Mouse (Mus musculus) limb, embryonic 14.5 days (tissue): ENCODE data around the gene Notum. TPM values are rescaled to one million over a fixed set of nuclear protein-coding genes. Genes with fewer than 3 reads are reported as not detected.

Source experiments
- ATAC-seq: fragments of 200-750 bp; cut with Nextera tagmentation; 2 replicates; pipeline ENCODE4 v1.8.0; 2017; ENCODE audit warnings: low read depth, moderate number of reproducible peaks, moderate TSS enrichment; ENCODE audit not compliant: low FRiP score
- DNase-seq: peaks from one replicate; pipeline ENCODE4 v3.0.0-alpha.2; 2015; ENCODE audit warnings: low spot score
- H3K27ac ChIP-seq: fragments of 300-500 bp; sonication (generic); replicated peaks from 2 replicates; pipeline ENCODE4 v1.5.1; 2014; ENCODE audit warnings: low read depth, mild to moderate bottlenecking, low read length, moderate library complexity, mixed read lengths
- H3K27me3 ChIP-seq: fragments of 300-500 bp; sonication (generic); 2 replicates; pipeline ENCODE4 v1.6.1; 2014; ENCODE audit warnings: low read length, mixed read lengths; ENCODE audit not compliant: control insufficient read depth, insufficient read depth
- H3K36me3 ChIP-seq: fragments of 300-500 bp; sonication (generic); 2 replicates; pipeline ENCODE4 v1.6.1; 2014; ENCODE audit warnings: mild to moderate bottlenecking, low read length, moderate library complexity, mixed read lengths; ENCODE audit not compliant: control insufficient read depth, insufficient read depth
- H3K4me1 ChIP-seq: fragments of 300-500 bp; sonication (generic); 2 replicates; pipeline ENCODE4 v1.6.1; 2014; ENCODE audit warnings: antibody characterized with exemption, low read length, mixed read lengths; ENCODE audit not compliant: control insufficient read depth, insufficient read depth
- H3K4me2 ChIP-seq: fragments of 300-500 bp; sonication (generic); replicated peaks from 2 replicates; pipeline ENCODE4 v1.6.1; 2014; ENCODE audit warnings: low read depth, mild to moderate bottlenecking, low read length, moderate library complexity; ENCODE audit not compliant: severe bottlenecking
- H3K4me3 ChIP-seq: fragments of 300-500 bp; sonication (generic); replicated peaks from 2 replicates; pipeline ENCODE4 v1.5.1; 2014; ENCODE audit warnings: low read length
- H3K9ac ChIP-seq: fragments of 300-500 bp; sonication (generic); 2 replicates; pipeline ENCODE4 v1.6.1; 2014; ENCODE audit warnings: mild to moderate bottlenecking, low read depth, low read length, moderate library complexity; ENCODE audit not compliant: severe bottlenecking
- H3K9me3 ChIP-seq: fragments of 300-500 bp; sonication (generic); 2 replicates; pipeline ENCODE4 v1.6.1; 2016; ENCODE audit warnings: low read length; ENCODE audit not compliant: control insufficient read depth
- POLR2A ChIP-seq: fragments of 200-500 bp; IDR thresholded peaks from 2 replicates; pipeline ENCODE4 v1.8.0; 2012; ENCODE audit warnings: inconsistent platforms, mild to moderate bottlenecking, moderate library complexity, borderline replicate concordance; ENCODE audit not compliant: insufficient read depth, insufficient read length; ENCODE audit errors: extremely low read depth
- WGBS: fragments of 180-500 bp; shearing (Covaris S2); extraction: QIAGEN DNeasy Blood & Tissue Kit; methylation state at CpG from one replicate; pipeline ENCODE4 v1.1.7; 2014; 5-methylcytosine and 5-hydroxymethylcytosine counted together
- microRNA-seq: library from miRNA; unstranded; fragments of <30 nt; microRNA quantifications from one replicate; pipeline ENCODE4, GENCODE M21; 2016
- polyA plus RNA-seq, 2 experiments: library from polyadenylated mRNA; depleted of rRNA in 1 of 2; stranded (reverse) in 1 of 2; unstranded in 1 of 2; fragments of >200 nt; fragmentation: Nextera tagmentation in 1 of 2; extraction: Ambion mirVana in 1 of 2; gene quantifications; 2 replicates each; pipeline versions ENCODE4 v1.2.1 to v1.2.3; 2012 to 2014

The Notum gene
- polyA plus RNA-seq, 2 experiments: 4.7 to 12.8 TPM

DNA sequence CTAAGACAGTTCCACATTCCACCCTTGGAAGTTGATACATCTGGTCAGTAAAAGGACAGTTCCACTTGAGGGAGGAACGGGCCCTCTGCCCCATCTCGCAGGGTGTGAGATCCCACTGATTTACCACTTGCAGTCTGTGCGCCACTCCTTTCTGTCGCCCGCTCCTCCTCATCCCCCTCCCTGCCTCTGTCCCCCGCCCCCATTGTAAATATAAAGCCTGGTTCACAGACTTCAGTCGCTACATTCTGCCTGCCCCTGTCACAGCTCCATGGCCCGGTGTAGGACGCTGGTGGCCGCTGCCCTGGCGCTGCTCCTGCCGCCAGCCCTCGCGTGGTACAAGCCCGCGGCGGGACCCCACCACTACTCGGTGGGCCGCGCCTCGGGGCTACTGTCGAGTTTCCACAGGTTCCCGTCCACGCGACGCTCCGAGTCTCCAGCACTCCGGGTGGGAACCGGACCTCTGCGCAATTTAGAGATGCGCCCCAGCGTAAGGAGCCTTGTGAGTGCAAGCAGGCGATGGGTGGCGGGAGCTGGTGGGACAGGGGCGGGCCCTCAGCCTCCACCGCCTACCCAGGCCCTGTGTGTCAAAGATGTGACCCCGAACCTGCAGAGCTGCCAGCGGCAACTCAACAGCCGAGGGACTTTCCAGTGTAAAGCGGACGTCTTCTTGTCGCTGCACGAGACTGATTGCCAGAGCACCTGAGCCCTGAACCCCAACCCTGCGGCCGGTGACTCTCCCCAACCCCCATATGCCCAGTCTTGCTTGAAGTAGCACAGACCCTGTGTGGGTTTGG is 52.5 kb downstream of the Notum start, which contains the start of gene Npb:
TSS of gene Npb (plus strand) at position 237 of the 794 bp plus-strand sequence.
- Histone ChIP-seq H3K4me1 (peaks cover 9% of the 10 kb centered on the region; the same call in 1 of the 2 replicates), H3K27me3 (peaks cover 6% of the 10 kb centered on the region), H3K9ac (peak within 1 kb of the TSS; percentile 51), H3K4me3 (peak within 1 kb of the TSS; percentile 28), H3K27ac (no peak within 1 kb of the TSS), H3K9me3 (no peaks in the 10 kb centered on the region), H3K4me2 (peak within 1 kb of the TSS; percentile 54), H3K36me3 (peaks cover 69% of the 10 kb centered on the region)
- 0 out of 2 replicates have a peak, but pooled peaks have one; percentile 11 for ATAC-seq
- 5% methylated on average over 45 of the region's 45 CpGs for WGBS
- DNase-seq: no peak
- no peak for TF ChIP-seq POLR2A

DNA sequence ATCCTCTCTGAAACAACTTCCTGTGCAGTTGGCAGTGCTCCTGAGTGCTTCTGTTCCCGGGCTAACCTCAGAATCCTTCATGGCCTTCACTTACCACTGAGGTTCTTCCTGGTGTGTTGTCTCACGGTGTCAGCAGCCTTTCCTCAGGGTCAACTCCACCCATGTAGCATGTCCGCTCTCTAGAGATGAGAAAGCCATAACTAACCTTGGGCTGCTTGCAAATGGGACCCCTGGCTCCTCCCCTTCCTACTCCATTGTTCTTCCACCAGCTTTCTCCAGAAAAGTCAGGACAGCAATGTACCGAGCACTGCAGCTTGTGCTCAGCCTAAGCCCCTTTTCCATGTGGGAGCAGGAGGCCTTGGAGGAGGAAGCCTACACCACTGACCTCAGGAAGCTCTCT is 54.2 kb downstream of the Notum start:
- no peak overlapping the region for H3K4me2 ChIP-seq
- DNase-seq: no peak
- 83% methylated on average over 4 of the region's 4 CpGs for WGBS
- no peak overlapping the region for H3K9ac ChIP-seq
- H3K4me3 ChIP-seq: no peak overlapping the region
- H3K27me3 ChIP-seq: peaks cover 6% of the 10 kb centered on the region
- TF ChIP-seq POLR2A: no peak
- H3K36me3 ChIP-seq: peaks cover 68% of the 10 kb centered on the region
- no peak overlapping the region for H3K27ac ChIP-seq
- no peak for ATAC-seq
- H3K4me1 ChIP-seq: peaks cover 9% of the 10 kb centered on the region; the same call in 1 of the 2 replicates
- no peaks in the 10 kb centered on the region for H3K9me3 ChIP-seq

DNA sequence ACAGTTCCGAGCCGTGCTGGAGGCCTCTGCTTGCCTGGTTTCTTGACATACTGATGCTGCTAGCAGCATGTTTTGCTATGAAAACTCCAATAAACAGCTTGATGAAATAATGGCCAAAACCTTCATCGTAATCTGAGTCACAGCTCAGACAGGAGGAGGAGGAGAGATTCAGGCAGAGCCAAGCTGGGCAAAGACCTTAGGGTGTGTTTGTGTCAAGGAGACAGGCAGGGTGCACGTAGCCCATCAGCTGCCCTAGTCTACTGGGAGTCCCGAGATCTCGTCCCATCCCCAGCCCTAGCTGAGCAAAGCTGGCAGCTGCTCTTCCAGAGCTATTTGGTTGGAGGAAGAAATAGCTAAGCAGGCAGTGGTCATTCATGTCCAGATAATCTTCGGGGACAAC is 55.3 kb downstream of the Notum start:
- DNase-seq (no peak), ATAC-seq (no peak)
- no peak for TF ChIP-seq POLR2A
- H3K27ac ChIP-seq: no peak overlapping the region
- H3K9ac ChIP-seq: no peak overlapping the region
- no peaks in the 10 kb centered on the region for H3K9me3 ChIP-seq
- no peak overlapping the region for H3K4me2 ChIP-seq
- no peak overlapping the region for H3K4me3 ChIP-seq
- H3K27me3 ChIP-seq: peaks cover 6% of the 10 kb centered on the region
- H3K36me3 ChIP-seq: peaks cover 65% of the 10 kb centered on the region
- 89% methylated on average over 7 of the region's 7 CpGs for WGBS
- peaks cover 9% of the 10 kb centered on the region; the same call in 1 of the 2 replicates for H3K4me1 ChIP-seq

Small RNAs within 50 kb of the gene (microRNA-seq; reads per million reads assigned to microRNA genes)
- 0.69 reads per million for gene Mir6936

Other genes with a start within 250 kb of the Notum start
Only the 30 nearest of the 32 such genes appear.
- gene Pde6g, start 207.7 kb downstream of the Notum start, polyA plus RNA-seq (2012; rRNA removed): 0.31 and 0.70 TPM in 2 replicates
- gene Pde6g, start 207.7 kb downstream of the Notum start, polyA plus RNA-seq (2014; fragmentation: Nextera tagmentation; extraction: Ambion mirVana): not detected in 2 replicates
- 12.3 and 14.7 TPM in 2 replicates for gene Oxld1, start 203.1 kb downstream of the Notum start, polyA plus RNA-seq (2012; rRNA removed)
- 12.8 and 14.3 TPM in 2 replicates for gene Oxld1, start 203.1 kb downstream of the Notum start, polyA plus RNA-seq (2014; fragmentation: Nextera tagmentation; extraction: Ambion mirVana)
- 42.1 and 43.0 TPM in 2 replicates for gene Ccdc137, start 203.1 kb downstream of the Notum start, polyA plus RNA-seq (2012; rRNA removed)
- 29.2 TPM in 2 replicates for gene Ccdc137, start 203.1 kb downstream of the Notum start, polyA plus RNA-seq (2014; fragmentation: Nextera tagmentation; extraction: Ambion mirVana)
- 45.2 and 52.7 TPM in 2 replicates for gene Arl16, start 193.6 kb downstream of the Notum start, polyA plus RNA-seq (2012; rRNA removed)
- gene Arl16, start 193.6 kb downstream of the Notum start, polyA plus RNA-seq (2014; fragmentation: Nextera tagmentation; extraction: Ambion mirVana): 48.9 and 49.7 TPM in 2 replicates
- gene Mrpl12, start 176.6 kb downstream of the Notum start, polyA plus RNA-seq (2012; rRNA removed): 87.0 and 101 TPM in 2 replicates
- 127 and 142 TPM in 2 replicates for gene Mrpl12, start 176.6 kb downstream of the Notum start, polyA plus RNA-seq (2014; fragmentation: Nextera tagmentation; extraction: Ambion mirVana)
- 54.4 and 75.1 TPM in 2 replicates for gene Slc25a10, start 169.3 kb downstream of the Notum start, polyA plus RNA-seq (2012; rRNA removed)
- gene Slc25a10, start 169.3 kb downstream of the Notum start, polyA plus RNA-seq (2014; fragmentation: Nextera tagmentation; extraction: Ambion mirVana): 44.1 and 44.4 TPM in 2 replicates
- gene Gcgr, start 130.5 kb downstream of the Notum start, polyA plus RNA-seq (2012; rRNA removed): 11.2 and 15.0 TPM in 2 replicates
- gene Gcgr, start 130.5 kb downstream of the Notum start, polyA plus RNA-seq (2014; fragmentation: Nextera tagmentation; extraction: Ambion mirVana): 4.9 and 6.3 TPM in 2 replicates
- 203 and 265 TPM in 2 replicates for gene Mcrip1, start 111.4 kb downstream of the Notum start, polyA plus RNA-seq (2012; rRNA removed)
- gene Mcrip1, start 111.4 kb downstream of the Notum start, polyA plus RNA-seq (2014; fragmentation: Nextera tagmentation; extraction: Ambion mirVana): 271 and 274 TPM in 2 replicates
- gene Ppp1r27, start 110.0 kb downstream of the Notum start, polyA plus RNA-seq (2012; rRNA removed): 2.7 and 3.7 TPM in 2 replicates
- gene Ppp1r27, start 110.0 kb downstream of the Notum start, polyA plus RNA-seq (2014; fragmentation: Nextera tagmentation; extraction: Ambion mirVana): 3.3 and 3.5 TPM in 2 replicates
- 569 and 645 TPM in 2 replicates for gene P4hb, start 87.9 kb downstream of the Notum start, polyA plus RNA-seq (2012; rRNA removed)
- 968 and 988 TPM in 2 replicates for gene P4hb, start 87.9 kb downstream of the Notum start, polyA plus RNA-seq (2014; fragmentation: Nextera tagmentation; extraction: Ambion mirVana)
- 610 and 750 TPM in 2 replicates for gene Arhgdia, start 79.6 kb downstream of the Notum start, polyA plus RNA-seq (2012; rRNA removed)
- gene Arhgdia, start 79.6 kb downstream of the Notum start, polyA plus RNA-seq (2014; fragmentation: Nextera tagmentation; extraction: Ambion mirVana): 566 and 572 TPM in 2 replicates
- gene Alyref, start 62.8 kb downstream of the Notum start, polyA plus RNA-seq (2012; rRNA removed): 96.8 and 143 TPM in 2 replicates
- gene Alyref, start 62.8 kb downstream of the Notum start, polyA plus RNA-seq (2014; fragmentation: Nextera tagmentation; extraction: Ambion mirVana): 478 TPM in 2 replicates
- gene Anapc11, start 62.8 kb downstream of the Notum start, polyA plus RNA-seq (2012; rRNA removed): 190 and 205 TPM in 2 replicates
- 248 and 254 TPM in 2 replicates for gene Anapc11, start 62.8 kb downstream of the Notum start, polyA plus RNA-seq (2014; fragmentation: Nextera tagmentation; extraction: Ambion mirVana)
- 2.1 and 3.3 TPM in 2 replicates for gene Npb, start 52.7 kb downstream of the Notum start, polyA plus RNA-seq (2012; rRNA removed)
- gene Npb, start 52.7 kb downstream of the Notum start, polyA plus RNA-seq (2014; fragmentation: Nextera tagmentation; extraction: Ambion mirVana): 2.1 and 2.7 TPM in 2 replicates
- gene Pcyt2, start 43.2 kb downstream of the Notum start, polyA plus RNA-seq (2012; rRNA removed): 247 and 305 TPM in 2 replicates
- gene Pcyt2, start 43.2 kb downstream of the Notum start, polyA plus RNA-seq (2014; fragmentation: Nextera tagmentation; extraction: Ambion mirVana): 101 and 119 TPM in 2 replicates
- gene Sirt7, start 35.9 kb downstream of the Notum start, polyA plus RNA-seq (2012; rRNA removed): 43.7 and 47.0 TPM in 2 replicates
- 27.5 and 28.9 TPM in 2 replicates for gene Sirt7, start 35.9 kb downstream of the Notum start, polyA plus RNA-seq (2014; fragmentation: Nextera tagmentation; extraction: Ambion mirVana)
- 56.9 and 67.7 TPM in 2 replicates for gene Mafg, start 27.6 kb downstream of the Notum start, polyA plus RNA-seq (2012; rRNA removed)
- 26.1 and 30.5 TPM in 2 replicates for gene Mafg, start 27.6 kb downstream of the Notum start, polyA plus RNA-seq (2014; fragmentation: Nextera tagmentation; extraction: Ambion mirVana)
- 66.4 and 78.8 TPM in 2 replicates for gene Pycr1, start 17.4 kb downstream of the Notum start, polyA plus RNA-seq (2012; rRNA removed)
- gene Pycr1, start 17.4 kb downstream of the Notum start, polyA plus RNA-seq (2014; fragmentation: Nextera tagmentation; extraction: Ambion mirVana): 50.3 and 56.9 TPM in 2 replicates
- 0.22 and 0.60 TPM in 2 replicates for gene Myadml2, start 13.0 kb downstream of the Notum start, polyA plus RNA-seq (2012; rRNA removed)
- gene Myadml2, start 13.0 kb downstream of the Notum start, polyA plus RNA-seq (2014; fragmentation: Nextera tagmentation; extraction: Ambion mirVana): 0.68 and 1.6 TPM in 2 replicates
- gene Aspscr1, start 11.8 kb upstream of the Notum start, polyA plus RNA-seq (2012; rRNA removed): 73.9 and 88.6 TPM in 2 replicates
- 96.1 and 101 TPM in 2 replicates for gene Aspscr1, start 11.8 kb upstream of the Notum start, polyA plus RNA-seq (2014; fragmentation: Nextera tagmentation; extraction: Ambion mirVana)
- gene Cenpx, start 52.6 kb upstream of the Notum start, polyA plus RNA-seq (2012; rRNA removed): 101 and 107 TPM in 2 replicates
- 159 and 161 TPM in 2 replicates for gene Cenpx, start 52.6 kb upstream of the Notum start, polyA plus RNA-seq (2014; fragmentation: Nextera tagmentation; extraction: Ambion mirVana)
- gene Lrrc45, start 52.8 kb upstream of the Notum start, polyA plus RNA-seq (2012; rRNA removed): 91.3 and 98.3 TPM in 2 replicates
- 48.1 and 51.7 TPM in 2 replicates for gene Lrrc45, start 52.8 kb upstream of the Notum start, polyA plus RNA-seq (2014; fragmentation: Nextera tagmentation; extraction: Ambion mirVana)
- 90.1 and 95.1 TPM in 2 replicates for gene Rac3, start 60.3 kb upstream of the Notum start, polyA plus RNA-seq (2012; rRNA removed)
- gene Rac3, start 60.3 kb upstream of the Notum start, polyA plus RNA-seq (2014; fragmentation: Nextera tagmentation; extraction: Ambion mirVana): 14.1 and 18.3 TPM in 2 replicates
- 18.5 and 21.4 TPM in 2 replicates for gene Dcxr, start 66.1 kb upstream of the Notum start, polyA plus RNA-seq (2012; rRNA removed)
- 21.8 and 26.2 TPM in 2 replicates for gene Dcxr, start 66.1 kb upstream of the Notum start, polyA plus RNA-seq (2014; fragmentation: Nextera tagmentation; extraction: Ambion mirVana)
- 11.9 and 19.6 TPM in 2 replicates for gene Cbr2, start 70.9 kb upstream of the Notum start, polyA plus RNA-seq (2012; rRNA removed)
- gene Cbr2, start 70.9 kb upstream of the Notum start, polyA plus RNA-seq (2014; fragmentation: Nextera tagmentation; extraction: Ambion mirVana): 7.3 and 10.8 TPM in 2 replicates
- gene Hmga1b, start 101.6 kb upstream of the Notum start, polyA plus RNA-seq (2012; rRNA removed): 1.8 and 1.9 TPM in 2 replicates
- 4.2 and 4.5 TPM in 2 replicates for gene Hmga1b, start 101.6 kb upstream of the Notum start, polyA plus RNA-seq (2014; fragmentation: Nextera tagmentation; extraction: Ambion mirVana)
- 61.0 and 79.7 TPM in 2 replicates for gene Rfng, start 123.0 kb upstream of the Notum start, polyA plus RNA-seq (2012; rRNA removed)
- 36.8 and 39.0 TPM in 2 replicates for gene Rfng, start 123.0 kb upstream of the Notum start, polyA plus RNA-seq (2014; fragmentation: Nextera tagmentation; extraction: Ambion mirVana)
- gene Gps1, start 123.1 kb upstream of the Notum start, polyA plus RNA-seq (2012; rRNA removed): 236 and 273 TPM in 2 replicates
- 248 and 249 TPM in 2 replicates for gene Gps1, start 123.1 kb upstream of the Notum start, polyA plus RNA-seq (2014; fragmentation: Nextera tagmentation; extraction: Ambion mirVana)
- 55.3 and 55.8 TPM in 2 replicates for gene Dus1l, start 135.2 kb upstream of the Notum start, polyA plus RNA-seq (2012; rRNA removed)
- gene Dus1l, start 135.2 kb upstream of the Notum start, polyA plus RNA-seq (2014; fragmentation: Nextera tagmentation; extraction: Ambion mirVana): 60.2 and 63.4 TPM in 2 replicates
- gene Fasn, start 163.4 kb upstream of the Notum start, polyA plus RNA-seq (2012; rRNA removed): 187 and 282 TPM in 2 replicates
- 81.9 and 86.7 TPM in 2 replicates for gene Fasn, start 163.4 kb upstream of the Notum start, polyA plus RNA-seq (2014; fragmentation: Nextera tagmentation; extraction: Ambion mirVana)